33 mouse cellular contexts compared by ENCODE assay signal in the genomic region with DNA sequence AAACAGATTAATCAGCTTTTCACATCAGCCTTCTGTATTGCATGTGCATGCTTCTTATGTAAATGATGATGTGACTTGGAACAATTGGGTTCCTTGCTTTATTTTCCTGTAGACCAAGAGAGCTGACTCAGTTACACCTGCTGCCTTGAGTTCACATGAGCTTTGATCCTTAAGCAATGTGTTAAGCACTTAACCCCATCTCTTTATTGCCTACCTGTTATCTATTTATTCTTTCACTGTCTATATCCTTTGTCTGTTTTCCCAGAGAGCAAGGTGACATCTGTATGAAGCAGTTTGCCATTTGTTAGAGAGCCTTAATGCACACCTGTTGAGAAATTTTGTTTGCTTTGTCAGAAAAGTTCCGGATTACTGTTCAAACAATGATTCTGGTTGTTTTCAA.
"Had no signal": no experiment of that assay in that cellular context is flagged by ENCODE, and none has a peak within 500 bp of the region (broad histone marks: within the 10 kb centered on the region; RNA-seq: fewer than 3 reads in every experiment).

No protein-coding gene starts in this region.

- DNase-seq: heart, postnatal 10 days; heart, postnatal 14 days; heart, postnatal 36 days; heart, postnatal 4 days; kidney, adult 11 months; kidney, adult 18-20 months; kidney, adult 2 months; kidney, adult 8-10 months; kidney, adult 9 months; kidney, postnatal 10 days; kidney, postnatal 14 days; kidney, postnatal 25 days; kidney, postnatal 36 days; kidney, postnatal 4 days; layer of hippocampus, adult 9-11 months; layer of hippocampus, postnatal 36 days had no signal

- H3K4me3 ChIP-seq: heart, embryonic 10.5 days; heart, embryonic 12.5 days; heart, embryonic 13.5 days; heart, embryonic 15.5 days; hindbrain, embryonic 10.5 days; hindbrain, embryonic 12.5 days; hindbrain, embryonic 13.5 days; hindbrain, embryonic 15.5 days; kidney, embryonic 15.5 days; layer of hippocampus, adult 2 months; left cerebral cortex, adult 2 months had no signal

- H3K4me1 ChIP-seq: heart, embryonic 10.5 days; heart, embryonic 12.5 days; heart, embryonic 13.5 days; heart, embryonic 15.5 days; hindbrain, embryonic 12.5 days; hindbrain, embryonic 13.5 days; hindbrain, embryonic 15.5 days; kidney, embryonic 15.5 days had no signal

- H3K9ac ChIP-seq: heart, embryonic 12.5 days; heart, embryonic 13.5 days; heart, embryonic 15.5 days; hindbrain, embryonic 12.5 days; hindbrain, embryonic 13.5 days; hindbrain, embryonic 14.5 days; hindbrain, embryonic 15.5 days; kidney, embryonic 15.5 days had no signal

- H3K27me3 ChIP-seq: heart, embryonic 12.5 days; heart, embryonic 13.5 days; heart, embryonic 15.5 days; hindbrain, embryonic 12.5 days; hindbrain, embryonic 13.5 days; hindbrain, embryonic 15.5 days; kidney, embryonic 15.5 days had no signal

- H3K36me3 ChIP-seq: heart, embryonic 10.5 days; heart, embryonic 12.5 days; heart, embryonic 13.5 days; heart, embryonic 15.5 days; hindbrain, embryonic 10.5 days; hindbrain, embryonic 12.5 days; hindbrain, embryonic 13.5 days; hindbrain, embryonic 15.5 days; kidney, embryonic 15.5 days had no signal

- H3K9me3 ChIP-seq: heart, embryonic 10.5 days; heart, embryonic 12.5 days; heart, embryonic 13.5 days; heart, embryonic 15.5 days; hindbrain, embryonic 10.5 days; hindbrain, embryonic 12.5 days; hindbrain, embryonic 13.5 days; hindbrain, embryonic 15.5 days; kidney, embryonic 15.5 days had no signal

- ATAC-seq: hindbrain, embryonic 16.5 days; hindbrain, postnatal 0 days; inflammation-experienced regulatory T-cells, adult 6 months had no signal

- H3K4me2 ChIP-seq: heart, embryonic 11.5 days; heart, embryonic 12.5 days; heart, embryonic 13.5 days; heart, embryonic 15.5 days; hindbrain, embryonic 12.5 days; hindbrain, embryonic 13.5 days; hindbrain, embryonic 14.5 days; hindbrain, embryonic 15.5 days; kidney, embryonic 15.5 days had no signal

- H3K27ac ChIP-seq: heart, embryonic 10.5 days; heart, embryonic 13.5 days; heart, embryonic 15.5 days; hindbrain, embryonic 10.5 days; hindbrain, embryonic 12.5 days; hindbrain, embryonic 13.5 days; hindbrain, embryonic 14.5 days; hindbrain, embryonic 15.5 days; hindbrain, postnatal 0 days; kidney, embryonic 15.5 days; kidney, postnatal 0 days; layer of hippocampus, adult 2 months; left cerebral cortex, adult 2 months had no signal
